Mouse (Mus musculus) liver, postnatal 0 days (tissue): Measurements from ENCODE around the gene Pdhb.

ENCODE experiments used
- CTCF ChIP-seq: sonication (generic); IDR thresholded peaks from 2 replicates; pipeline ENCODE4 v1.5.1; 2016; ENCODE audit warnings: antibody characterized with exemption, low read depth
- EP300 ChIP-seq: IDR thresholded peaks from 2 replicates; pipeline ENCODE4 v1.6.1; 2016; ENCODE audit warnings: antibody characterized with exemption, low read depth, mild to moderate bottlenecking

DNA sequence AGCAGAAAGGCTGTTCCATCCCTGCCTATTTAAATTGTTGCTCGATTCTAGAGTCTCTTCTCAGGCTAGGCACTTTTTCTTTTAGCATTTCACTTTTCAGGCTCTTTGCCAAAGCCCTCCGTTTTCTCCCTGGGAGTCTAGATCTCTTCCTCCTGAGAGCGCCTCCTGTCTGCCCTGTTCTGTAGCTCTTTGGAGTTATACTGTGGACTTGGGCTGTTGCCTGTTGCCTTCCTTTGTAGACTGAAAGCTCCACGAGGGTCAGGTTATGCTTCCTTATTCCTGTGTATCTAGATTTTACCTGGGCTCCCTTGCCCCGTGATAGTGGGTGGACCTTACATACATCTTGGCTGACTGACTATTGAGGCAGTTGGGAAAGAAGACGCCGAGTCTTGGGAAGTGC is 45.4 kb upstream of the Pdhb start:
- TF ChIP-seq CTCF (no peak), EP300 (no peak)
